Mouse (Mus musculus) intestine, embryonic 15.5 days (tissue): ENCODE measurements around the gene Zfp280c. TPM values are rescaled to one million over a fixed set of nuclear protein-coding genes. Genes with fewer than 3 reads are reported as not detected.

ENCODE experiments used
- ATAC-seq: fragments of 200-750 bp; cut with Nextera tagmentation; 2 replicates; pipeline ENCODE4 v1.8.0; 2017; ENCODE audit warnings: moderate TSS enrichment, moderate library complexity
- H3K27ac ChIP-seq: fragments of 300-500 bp; sonication (generic); 2 replicates; pipeline ENCODE4 v1.5.1; 2015; ENCODE audit warnings: mild to moderate bottlenecking, inconsistent platforms
- H3K27me3 ChIP-seq: fragments of 300-500 bp; sonication (generic); replicated peaks from 2 replicates; pipeline ENCODE4 v1.6.1; 2015; ENCODE audit warnings: inconsistent platforms
- H3K36me3 ChIP-seq: fragments of 300-500 bp; sonication (generic); 2 replicates; pipeline ENCODE4 v1.6.1; 2015; ENCODE audit warnings: inconsistent platforms
- H3K4me1 ChIP-seq: fragments of 300-500 bp; sonication (generic); replicated peaks from 2 replicates; pipeline ENCODE4 v1.6.1; 2015; ENCODE audit warnings: inconsistent platforms
- H3K4me2 ChIP-seq: fragments of 300-500 bp; sonication (generic); replicated peaks from 2 replicates; pipeline ENCODE4 v1.6.1; 2015; ENCODE audit warnings: mild to moderate bottlenecking, inconsistent platforms
- H3K4me3 ChIP-seq: fragments of 300-500 bp; sonication (generic); replicated peaks from 2 replicates; pipeline ENCODE4 v1.5.1; 2015; ENCODE audit warnings: inconsistent platforms
- H3K9ac ChIP-seq: fragments of 300-500 bp; sonication (generic); 2 replicates; pipeline ENCODE4 v1.6.1; 2015; ENCODE audit warnings: inconsistent platforms
- H3K9me3 ChIP-seq: fragments of 300-500 bp; sonication (generic); 2 replicates; pipeline ENCODE4 v1.6.1; 2016; ENCODE audit warnings: inconsistent platforms
- WGBS: fragments of 180-500 bp; shearing (Covaris S2); methylation state at CpG from one replicate; pipeline ENCODE4 v1.1.7; 2015; 5-methylcytosine and 5-hydroxymethylcytosine counted together
- polyA plus RNA-seq: library from polyadenylated mRNA; unstranded; fragments of >200 nt; fragmentation: Nextera tagmentation; extraction: Ambion mirVana; gene quantifications from 2 replicates; pipeline ENCODE4 v1.2.1, GENCODE M21; 2015

Gene Zfp280c
- polyA plus RNA-seq, result 6.5 and 7.6 TPM in 2 replicates

DNA sequence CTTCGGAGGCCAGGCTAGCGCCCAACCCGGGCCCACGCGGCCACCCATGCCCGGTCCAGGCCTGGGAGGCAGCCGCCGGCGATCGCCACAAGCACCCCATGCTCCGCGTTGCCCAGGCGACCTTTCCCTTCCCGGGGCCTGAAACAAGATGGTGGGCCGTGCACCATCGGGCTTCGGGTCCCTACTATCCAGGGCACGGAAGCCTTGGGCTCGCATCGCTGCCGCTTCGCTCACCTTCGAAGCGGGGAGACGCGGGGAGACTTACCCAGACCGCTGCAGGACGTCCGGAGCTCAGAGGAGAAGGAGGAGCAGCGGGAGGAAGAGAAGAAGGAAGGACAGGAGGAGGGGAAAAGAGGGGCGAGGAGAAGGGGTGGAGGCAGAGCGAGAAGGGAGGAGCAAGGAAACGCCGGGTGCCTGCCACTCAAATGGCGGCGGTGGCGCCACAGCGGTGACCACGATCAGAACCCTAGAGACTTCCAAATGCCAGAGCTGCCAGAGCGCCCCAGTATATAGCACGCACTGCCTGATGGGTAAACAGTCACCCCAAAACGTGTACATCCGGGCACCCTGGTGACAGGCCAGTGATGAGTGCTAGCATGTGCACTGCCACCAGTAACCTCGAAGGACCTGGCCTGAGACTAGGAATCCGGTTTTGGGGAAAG lies at the start of gene Zfp280c:
Zfp280c (minus strand) TSS at position 406 of the 662 bp plus-strand sequence.
- no peaks in the 10 kb centered on the region for H3K9me3 ChIP-seq
- peak within 1 kb of the TSS; percentile 56; the same call in 1 of the 2 replicates for H3K27ac ChIP-seq
- WGBS, result 19% methylated on average over 44 of the region's 45 CpGs
- H3K36me3 ChIP-seq, result no peaks in the 10 kb centered on the region
- ATAC-seq, result peak; percentile 94
- H3K27me3 ChIP-seq, result no peaks in the 10 kb centered on the region
- H3K4me3 ChIP-seq, result peak within 1 kb of the TSS; percentile 61
- H3K4me1 ChIP-seq, result no peaks in the 10 kb centered on the region
- H3K4me2 ChIP-seq, result peak within 1 kb of the TSS; percentile 52
- H3K9ac ChIP-seq, result peak within 1 kb of the TSS; percentile 62

DNA sequence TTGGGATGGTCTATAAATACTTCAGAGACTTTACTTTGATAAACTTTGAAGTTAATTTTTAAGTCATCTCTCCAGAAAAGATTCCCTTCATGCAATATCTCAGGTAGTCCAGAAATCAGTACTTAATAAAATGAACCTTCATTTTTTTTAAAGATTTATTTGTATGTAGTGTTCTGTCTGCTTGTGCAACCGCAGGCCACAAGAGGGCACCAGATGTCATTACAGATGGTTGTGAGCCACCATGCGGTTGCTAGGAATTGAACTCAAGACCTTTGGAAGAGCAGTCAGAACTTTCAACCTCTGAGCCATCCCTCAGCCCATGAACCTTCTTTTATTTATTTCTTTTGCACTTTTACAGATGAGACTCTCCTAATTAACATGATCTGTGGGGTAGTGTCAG lies 42.7 kb upstream of the Zfp280c start:
- H3K27ac ChIP-seq, result no peak overlapping the region
- H3K4me3 ChIP-seq, result no peak overlapping the region
- H3K36me3 ChIP-seq, result no peaks in the 10 kb centered on the region
- no peaks in the 10 kb centered on the region for H3K4me1 ChIP-seq
- WGBS, result 65% methylated on average over 2 of the region's 2 CpGs
- H3K9ac ChIP-seq, result no peak overlapping the region
- ATAC-seq, result no peak
- no peaks in the 10 kb centered on the region for H3K9me3 ChIP-seq
- no peak overlapping the region for H3K4me2 ChIP-seq
- no peaks in the 10 kb centered on the region for H3K27me3 ChIP-seq

DNA sequence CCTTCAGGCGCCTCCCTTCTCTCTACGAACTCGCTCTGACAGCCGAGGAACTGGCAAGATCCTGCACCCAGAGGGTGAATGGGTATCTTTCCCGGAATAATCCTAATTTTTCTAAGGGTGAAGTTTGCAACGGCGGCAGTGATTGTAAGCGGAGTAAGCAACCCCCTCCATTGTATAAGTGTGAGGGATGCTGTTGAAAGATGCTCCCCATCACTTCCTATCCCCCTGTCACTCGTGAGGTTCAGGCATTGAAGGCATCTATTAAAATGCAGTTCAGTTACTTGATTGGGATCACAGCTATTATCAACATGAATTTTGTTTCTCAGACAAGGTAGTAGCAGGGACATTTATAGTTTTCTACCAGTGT lies 29.7 kb upstream of the Zfp280c start:
- no peaks in the 10 kb centered on the region for H3K27me3 ChIP-seq
- H3K4me3 ChIP-seq, result peak overlapping the region; percentile 56
- no peaks in the 10 kb centered on the region for H3K4me1 ChIP-seq
- H3K9me3 ChIP-seq, result no peaks in the 10 kb centered on the region
- H3K36me3 ChIP-seq, result no peaks in the 10 kb centered on the region
- ATAC-seq, result no peak; the same call in 1 of the 2 replicates
- H3K4me2 ChIP-seq, result peak overlapping the region; percentile 59
- H3K27ac ChIP-seq, result peak overlapping the region; percentile 58; the same call in 1 of the 2 replicates
- H3K9ac ChIP-seq, result peak overlapping the region; percentile 48
- 26% methylated on average over 9 of the region's 9 CpGs for whole genome bisulfite sequencing

DNA sequence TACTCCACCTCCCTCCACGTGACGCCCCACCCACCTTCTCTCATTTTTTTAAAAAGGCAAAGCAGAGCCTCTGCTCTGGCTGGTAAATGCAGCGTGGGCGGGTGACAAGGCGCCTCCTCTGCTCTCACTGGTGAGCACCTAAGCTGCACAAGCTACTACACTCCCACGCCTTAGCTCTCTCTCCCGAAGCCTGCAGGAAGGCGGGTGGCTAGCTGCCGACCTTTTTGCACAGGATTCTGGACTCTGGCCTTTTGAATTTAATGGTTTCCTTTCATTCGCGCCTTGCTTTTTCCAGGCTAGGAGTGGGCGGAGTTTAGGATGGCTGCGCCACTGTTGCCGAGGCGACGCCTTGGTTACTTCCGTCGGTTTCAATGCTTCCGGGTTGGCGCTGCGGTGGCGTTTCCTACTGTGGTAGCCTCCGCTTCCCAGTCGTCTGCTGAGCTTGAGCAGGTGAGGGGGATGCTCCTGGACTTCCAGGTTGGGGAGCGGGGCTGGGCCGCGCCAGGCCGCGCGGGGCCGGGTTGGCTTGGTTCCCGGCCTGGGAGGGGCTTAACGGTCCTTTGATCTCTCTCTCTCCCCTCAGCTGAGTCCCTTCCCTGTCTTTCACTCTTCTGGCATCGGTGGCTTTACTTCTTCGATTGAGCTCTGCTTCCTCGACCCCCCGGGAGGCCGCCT lies 29.2 kb upstream of the Zfp280c start, which contains the start of gene Slc25a14:
Slc25a14 (plus strand) TSS at position 35 of the 675 bp plus-strand sequence.
- peak; percentile 98 for ATAC-seq
- Histone ChIP-seq H3K36me3 (no peaks in the 10 kb centered on the region), H3K9ac (peak within 1 kb of the TSS; percentile 50), H3K4me2 (peak within 1 kb of the TSS; percentile 59), H3K9me3 (no peaks in the 10 kb centered on the region), H3K27me3 (no peaks in the 10 kb centered on the region), H3K4me1 (no peaks in the 10 kb centered on the region), H3K4me3 (peak within 1 kb of the TSS; percentile 56), H3K27ac (peak within 1 kb of the TSS; percentile 75)
- WGBS, result 15% methylated on average over 38 of the region's 38 CpGs

DNA sequence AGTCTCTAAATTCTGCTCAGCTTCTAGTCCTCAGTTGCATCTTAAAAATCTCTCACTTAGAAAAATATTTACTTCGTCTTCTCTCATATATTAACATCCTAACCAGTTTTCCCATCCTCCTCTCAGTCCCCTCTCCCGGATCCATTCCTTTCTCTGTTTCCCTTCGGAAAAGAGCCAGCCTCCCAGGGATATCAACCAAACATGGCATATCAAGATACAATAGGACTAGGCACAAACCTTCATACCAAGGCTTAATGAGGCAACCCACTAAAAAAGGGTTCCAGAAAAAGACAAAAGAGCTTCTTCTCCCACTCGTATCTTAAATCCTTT lies 28.7 kb upstream of the Zfp280c start:
- Histone ChIP-seq H3K9me3 (no peaks in the 10 kb centered on the region), H3K36me3 (no peaks in the 10 kb centered on the region), H3K27ac (peak overlapping the region; percentile 75), H3K4me3 (peak overlapping the region; percentile 56), H3K4me1 (no peaks in the 10 kb centered on the region), H3K27me3 (no peaks in the 10 kb centered on the region), H3K9ac (peak overlapping the region; percentile 50), H3K4me2 (peak overlapping the region; percentile 59)
- peak; percentile 26 for ATAC-seq
- WGBS, result 30% methylated on average over 4 of the region's 4 CpGs

DNA sequence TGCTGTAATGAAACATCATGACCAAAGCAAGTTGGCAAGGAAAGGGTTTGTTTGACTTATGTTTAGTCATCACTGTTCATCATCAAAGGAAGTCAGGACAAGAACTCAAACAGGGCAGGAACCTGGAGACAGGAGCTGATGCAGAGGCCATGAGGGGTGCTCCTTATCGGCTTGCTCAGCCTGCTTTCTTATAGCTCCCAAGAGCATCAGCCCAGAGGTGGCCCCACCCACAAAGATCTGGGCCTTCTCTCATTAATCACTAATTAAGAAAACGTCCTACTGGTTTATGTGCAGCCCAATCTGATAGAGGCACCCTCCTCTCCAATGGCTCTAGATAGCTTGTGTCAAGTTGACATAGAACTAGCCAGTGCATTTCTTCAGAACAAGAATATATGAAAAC lies 10.6 kb upstream of the Zfp280c start:
- Histone ChIP-seq H3K9ac (no peak overlapping the region), H3K4me3 (no peak overlapping the region)
- no peak for ATAC-seq

DNA sequence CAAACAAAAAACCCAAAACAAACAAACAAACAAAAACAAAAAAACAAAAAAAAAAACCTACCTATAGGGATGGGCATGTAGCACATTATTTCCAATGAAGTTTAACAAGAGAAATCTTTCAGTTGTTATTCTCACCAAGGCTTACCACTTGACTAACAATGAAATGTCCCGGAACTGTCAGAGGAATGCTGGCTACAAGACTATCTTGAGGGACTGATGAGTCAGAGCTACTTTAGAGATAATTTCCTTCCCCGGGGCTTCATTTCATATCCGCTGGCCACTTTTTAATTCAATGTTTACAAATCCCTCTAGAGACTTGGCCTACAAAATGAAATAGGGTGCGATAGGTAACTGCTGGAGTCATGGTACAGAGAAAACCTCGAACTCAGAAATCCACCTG lies 2.6 kb upstream of the Zfp280c start:
- Histone ChIP-seq H3K9me3 (no peaks in the 10 kb centered on the region), H3K27me3 (no peaks in the 10 kb centered on the region), H3K9ac (no peak overlapping the region), H3K36me3 (no peaks in the 10 kb centered on the region), H3K4me2 (no peak overlapping the region), H3K27ac (no peak overlapping the region), H3K4me3 (no peak overlapping the region), H3K4me1 (no peaks in the 10 kb centered on the region)
- no peak for ATAC-seq
- 84% methylated on average over 5 of the region's 5 CpGs for WGBS

More for the DNA sequence above, 10.6 kb upstream of the Zfp280c start:
- Histone ChIP-seq H3K36me3 (no peaks in the 10 kb centered on the region), H3K4me2 (no peak overlapping the region), H3K9me3 (no peaks in the 10 kb centered on the region), H3K4me1 (no peaks in the 10 kb centered on the region), H3K27me3 (no peaks in the 10 kb centered on the region), H3K27ac (no peak overlapping the region)
- 43% methylated on average over 2 of the region's 2 CpGs for WGBS

DNA sequence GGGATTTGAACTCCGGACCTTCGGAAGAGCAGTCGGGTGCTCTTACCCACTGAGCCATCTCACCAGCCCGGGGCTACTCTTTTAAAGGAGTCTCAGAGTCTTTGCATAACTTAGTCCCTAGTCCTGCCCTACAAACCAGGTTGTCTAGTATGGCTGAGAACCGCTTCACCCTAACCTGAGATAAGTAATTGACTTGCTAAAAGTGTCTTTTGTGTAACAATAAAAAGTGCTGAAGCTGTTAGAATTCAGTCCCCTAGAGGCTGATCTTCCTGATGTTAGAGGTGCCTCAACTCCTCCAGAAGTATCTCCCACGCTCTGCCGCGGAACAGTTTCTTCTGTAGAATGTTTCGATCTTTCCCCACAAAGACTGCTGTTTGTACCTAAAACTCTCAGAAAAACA lies 1.7 kb upstream of the Zfp280c start:
- Histone ChIP-seq H3K9ac (no peak overlapping the region), H3K4me1 (no peaks in the 10 kb centered on the region), H3K4me3 (no peak overlapping the region), H3K27ac (no peak overlapping the region), H3K36me3 (no peaks in the 10 kb centered on the region), H3K27me3 (no peaks in the 10 kb centered on the region), H3K4me2 (no peak overlapping the region), H3K9me3 (no peaks in the 10 kb centered on the region)
- no peak for ATAC-seq
- 79% methylated on average over 9 of the region's 9 CpGs for WGBS

DNA sequence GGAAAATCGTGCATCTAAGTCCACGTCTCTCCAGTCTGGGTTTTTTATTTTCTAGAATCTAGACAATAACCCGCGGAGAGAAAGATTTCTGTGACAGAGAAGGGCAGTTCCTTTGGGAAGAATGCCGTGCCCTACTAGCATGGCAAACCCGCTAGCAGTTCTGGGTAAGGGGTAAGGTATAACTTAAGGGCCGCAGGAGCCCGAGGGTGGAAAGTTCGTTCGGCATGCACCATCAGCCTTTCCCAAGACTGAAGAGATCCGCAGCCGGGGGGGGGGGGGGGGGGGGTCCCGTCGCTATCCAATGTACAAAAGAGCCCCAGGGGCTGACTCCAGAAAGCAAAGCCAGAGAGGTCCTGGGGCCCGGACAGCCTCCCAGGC lies 594 bp downstream of the Zfp280c start:
- Histone ChIP-seq H3K4me1 (no peaks in the 10 kb centered on the region), H3K9me3 (no peaks in the 10 kb centered on the region), H3K27ac (peak overlapping the region; percentile 56; the same call in 1 of the 2 replicates), H3K36me3 (no peaks in the 10 kb centered on the region), H3K27me3 (no peaks in the 10 kb centered on the region), H3K4me3 (peak overlapping the region; percentile 61), H3K4me2 (peak overlapping the region; percentile 52), H3K9ac (peak overlapping the region; percentile 62)
- ATAC-seq, result no peak; the same call in 1 of the 2 replicates
- WGBS, result 27% methylated on average over 14 of the region's 15 CpGs

DNA sequence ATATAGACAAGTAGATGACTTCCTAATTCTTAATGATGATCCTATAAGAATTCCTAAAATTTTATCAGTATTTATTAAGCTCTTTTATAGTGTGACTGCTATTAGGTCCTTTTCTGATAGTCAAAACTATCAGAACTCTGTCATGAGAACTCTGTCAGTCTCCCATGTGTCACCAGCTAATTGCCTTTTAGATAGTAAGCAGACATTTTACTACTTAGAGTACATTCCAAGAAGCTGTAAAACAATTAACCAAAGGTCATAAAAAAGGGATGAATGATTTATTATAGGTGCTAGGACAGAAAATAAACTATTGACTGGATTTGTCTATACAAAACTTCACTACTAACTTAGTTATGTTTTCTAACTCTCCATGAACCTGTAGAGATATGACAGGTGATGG lies 11.0 kb downstream of the Zfp280c start:
- H3K27me3 ChIP-seq, result no peaks in the 10 kb centered on the region
- H3K9me3 ChIP-seq, result no peaks in the 10 kb centered on the region
- no peak overlapping the region for H3K9ac ChIP-seq
- no peak overlapping the region for H3K4me2 ChIP-seq
- H3K27ac ChIP-seq, result no peak overlapping the region
- ATAC-seq, result peak; percentile 75
- no peaks in the 10 kb centered on the region for H3K36me3 ChIP-seq
- H3K4me3 ChIP-seq, result no peak overlapping the region
- H3K4me1 ChIP-seq, result no peaks in the 10 kb centered on the region

DNA sequence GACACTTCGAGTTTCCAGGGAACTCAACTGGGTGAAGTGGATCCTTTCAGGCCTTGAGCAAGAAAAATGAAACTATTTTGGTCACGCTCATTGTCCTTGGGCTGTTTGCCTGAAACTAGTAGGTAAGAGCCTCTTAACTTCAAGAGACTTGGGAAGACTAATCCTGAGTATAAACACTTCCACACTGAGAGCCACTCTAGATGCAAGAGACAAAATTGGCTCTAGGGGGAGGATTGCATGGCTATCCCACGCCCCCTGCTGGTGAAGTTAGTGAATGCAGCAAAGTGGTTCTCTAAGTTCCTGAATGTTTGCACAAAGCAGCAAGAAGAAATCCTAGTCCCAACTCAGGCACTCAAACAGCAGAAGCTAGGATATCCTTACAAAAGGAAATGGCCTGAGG lies 62.1 kb downstream of the Zfp280c start:
- Histone ChIP-seq H3K4me1 (no peaks in the 10 kb centered on the region), H3K27me3 (no peaks in the 10 kb centered on the region), H3K36me3 (no peaks in the 10 kb centered on the region), H3K9ac (no peak overlapping the region), H3K4me3 (no peak overlapping the region), H3K27ac (no peak overlapping the region), H3K9me3 (no peaks in the 10 kb centered on the region), H3K4me2 (no peak overlapping the region)
- WGBS, result 41% methylated on average over 3 of the region's 3 CpGs
- ATAC-seq, result peak; percentile 56; the same call in 1 of the 2 replicates

DNA sequence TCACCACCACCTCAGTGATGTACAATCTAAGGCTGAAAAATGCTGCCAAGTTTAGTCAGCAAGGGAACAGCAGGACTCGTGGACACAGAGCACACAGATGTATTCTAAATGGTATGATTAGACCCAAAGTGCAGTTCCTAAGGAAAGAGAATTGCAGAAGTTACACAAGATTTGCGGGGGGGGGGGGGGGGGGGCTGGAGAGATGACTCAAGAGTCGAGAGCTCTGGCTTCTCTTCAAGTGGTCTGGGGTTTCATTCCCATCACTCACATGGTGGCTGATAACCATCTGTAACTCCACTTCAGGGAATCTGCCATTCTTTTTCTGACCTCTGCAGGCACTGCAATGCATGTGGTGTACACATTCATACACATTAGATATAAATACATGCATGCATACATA lies 67.9 kb downstream of the Zfp280c start:
- Histone ChIP-seq H3K36me3 (no peaks in the 10 kb centered on the region), H3K4me2 (no peak overlapping the region), H3K27me3 (no peaks in the 10 kb centered on the region), H3K27ac (no peak overlapping the region), H3K9me3 (no peaks in the 10 kb centered on the region), H3K4me3 (no peak overlapping the region), H3K4me1 (no peaks in the 10 kb centered on the region), H3K9ac (no peak overlapping the region)
- ATAC-seq, result no peak
- WGBS, result 51% methylated on average over 3 of the region's 3 CpGs

DNA sequence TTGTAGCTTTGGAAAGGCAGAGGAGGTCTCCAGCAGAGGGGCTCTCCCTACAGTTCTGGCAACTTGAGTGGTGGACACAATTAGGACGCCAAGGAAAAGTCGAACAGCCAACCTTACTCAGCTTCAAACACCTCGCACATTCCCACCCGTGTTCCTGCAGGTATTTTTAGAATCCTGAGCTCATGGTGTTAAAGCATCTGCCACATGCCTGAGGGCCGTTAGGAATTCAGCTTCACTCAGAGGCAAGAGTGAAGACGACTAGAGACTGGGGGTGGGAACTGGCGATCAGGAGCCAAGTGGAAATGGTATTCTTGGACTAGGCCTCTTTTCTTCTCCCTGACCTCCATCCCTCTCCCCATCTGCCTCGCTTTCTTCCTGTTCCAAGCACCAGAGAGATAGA lies 68.4 kb downstream of the Zfp280c start:
- no peaks in the 10 kb centered on the region for H3K9me3 ChIP-seq
- no peaks in the 10 kb centered on the region for H3K27me3 ChIP-seq
- H3K9ac ChIP-seq, result no peak overlapping the region
- no peak for ATAC-seq
- no peak overlapping the region for H3K4me2 ChIP-seq
- 62% methylated on average over 8 of the region's 8 CpGs for WGBS
- H3K4me1 ChIP-seq, result no peaks in the 10 kb centered on the region
- no peak overlapping the region for H3K27ac ChIP-seq
- H3K36me3 ChIP-seq, result no peaks in the 10 kb centered on the region
- H3K4me3 ChIP-seq, result no peak overlapping the region
